Mouse (Mus musculus) heart, adult 9 months (tissue): ENCODE measurements around the gene Ptprcap.
A peak's percentile ranks its signal among the peaks of the same experiment; 100 is the strongest.

ENCODE experiments used
- DNase-seq, 2 experiments: peaks; one replicate each; pipeline ENCODE4 v3.0.0; 2022; ENCODE audit warnings: low spot score in 2 of 2

The Ptprcap gene

DNA sequence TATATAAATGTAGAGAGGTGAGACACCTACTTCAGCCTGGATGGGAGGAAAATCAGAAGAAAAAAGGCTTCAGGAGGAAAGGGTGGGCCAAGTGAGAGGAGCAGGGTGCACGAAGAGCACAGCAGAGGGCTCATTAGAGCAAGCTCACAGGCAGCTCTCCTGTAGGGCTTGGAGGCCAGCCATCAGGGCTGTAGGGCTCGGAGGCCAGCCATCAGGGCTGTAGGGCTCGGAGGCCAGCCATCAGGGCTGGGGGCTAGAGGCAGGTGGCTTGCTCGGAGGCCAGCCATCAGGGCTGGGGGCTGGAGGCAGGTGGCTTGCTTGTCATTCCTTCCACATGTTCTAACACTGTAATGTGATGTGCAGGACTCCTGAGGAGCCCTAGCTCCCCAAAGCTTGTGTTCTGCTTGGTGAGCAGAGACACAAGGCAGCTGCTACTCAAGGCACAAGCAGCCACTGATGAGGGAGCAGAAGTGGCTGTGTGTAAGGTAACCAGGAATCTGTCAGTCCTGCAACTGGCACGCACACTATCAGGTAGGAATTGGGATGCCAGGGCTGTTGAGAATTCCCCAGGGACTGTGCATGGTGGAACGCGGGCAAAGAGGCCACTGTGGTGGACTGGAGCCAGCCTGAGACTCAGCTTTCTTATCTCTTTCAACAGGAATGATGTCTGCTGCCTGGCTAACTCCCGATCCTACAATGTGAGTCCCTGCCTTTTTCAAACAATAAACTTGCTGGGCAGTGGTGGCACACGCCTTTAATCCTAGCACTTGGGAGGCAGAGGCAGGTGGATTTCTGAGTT lies 13.5 kb downstream of the Ptprcap start:
- no peak for DNase-seq

DNA sequence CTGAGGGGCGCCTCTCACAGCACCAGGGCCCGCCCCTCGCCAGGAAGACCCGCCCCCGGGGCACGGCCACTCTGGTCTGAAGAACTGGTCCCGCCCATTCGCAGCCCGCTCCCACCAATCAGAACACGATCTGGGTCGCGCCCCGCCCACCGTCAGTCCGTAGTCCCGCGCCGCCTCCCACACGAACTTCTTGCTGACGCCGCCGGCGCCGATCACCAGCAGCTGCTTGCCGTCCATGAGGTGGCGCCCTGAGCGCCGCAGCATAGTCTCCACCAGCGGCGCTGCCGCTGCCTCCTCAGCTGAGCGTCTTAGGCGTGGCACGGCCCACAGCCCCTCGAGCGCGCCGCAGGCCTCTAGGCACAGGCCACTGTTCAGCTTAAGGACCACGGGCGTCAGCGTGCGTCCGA lies 16.0 kb downstream of the Ptprcap start:
- peak; percentile 98 to 99 for DNase-seq

- no peak for DNase-seq
Observed at GRCm38 (mm10) chr19:4169810-4170209, 16.4 kb downstream of the Ptprcap start.

GRCm38 (mm10) chr19:4170723-4171392 lies 17.5 kb downstream of the Ptprcap start:
- no peak for DNase-seq

DNA sequence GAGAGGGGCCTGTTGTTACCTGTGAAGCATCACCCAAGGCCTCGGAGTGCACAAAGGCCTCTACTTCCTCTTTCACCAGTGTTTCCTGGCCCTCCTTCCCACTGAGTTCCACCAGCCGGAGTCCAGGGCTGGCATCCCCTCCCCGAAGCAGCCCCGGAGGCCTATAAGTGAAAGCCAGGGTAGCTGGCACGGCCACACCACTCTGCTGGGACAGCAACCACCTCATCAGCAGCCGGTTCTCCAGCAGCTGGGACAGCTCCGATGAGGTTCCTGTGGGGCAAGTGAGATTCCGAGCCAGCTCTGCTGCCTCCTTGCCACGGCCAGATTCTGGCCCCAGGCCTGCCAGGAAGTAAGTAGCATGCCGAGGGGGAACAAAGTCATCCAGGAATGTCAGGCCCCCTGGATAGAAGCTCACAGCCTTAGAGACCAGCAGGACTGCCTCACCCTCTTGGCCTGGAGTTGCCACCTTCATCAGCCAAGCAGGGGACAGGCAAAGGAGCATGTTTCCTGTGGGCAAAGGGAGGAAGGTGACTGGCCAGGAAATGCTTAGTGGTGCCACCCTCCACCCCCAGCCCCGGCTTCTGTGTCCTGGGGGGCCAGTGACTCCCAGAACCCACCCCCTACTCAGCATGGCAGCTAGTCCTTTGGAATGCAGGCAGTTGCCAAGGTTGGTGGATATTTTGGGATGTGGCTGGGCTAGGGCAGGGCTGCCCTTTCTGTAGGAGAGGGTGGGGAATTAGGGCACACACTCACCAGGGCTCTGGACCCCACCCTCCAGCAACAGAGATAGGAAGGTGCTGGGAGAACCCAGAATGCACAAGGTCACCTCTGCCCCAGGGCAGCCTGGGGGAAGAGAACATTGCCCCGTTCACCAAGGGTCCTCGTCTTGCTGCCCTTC lies 18.2 kb downstream of the Ptprcap start:
- DNase-seq, result peak; percentile 65 to 69

DNA sequence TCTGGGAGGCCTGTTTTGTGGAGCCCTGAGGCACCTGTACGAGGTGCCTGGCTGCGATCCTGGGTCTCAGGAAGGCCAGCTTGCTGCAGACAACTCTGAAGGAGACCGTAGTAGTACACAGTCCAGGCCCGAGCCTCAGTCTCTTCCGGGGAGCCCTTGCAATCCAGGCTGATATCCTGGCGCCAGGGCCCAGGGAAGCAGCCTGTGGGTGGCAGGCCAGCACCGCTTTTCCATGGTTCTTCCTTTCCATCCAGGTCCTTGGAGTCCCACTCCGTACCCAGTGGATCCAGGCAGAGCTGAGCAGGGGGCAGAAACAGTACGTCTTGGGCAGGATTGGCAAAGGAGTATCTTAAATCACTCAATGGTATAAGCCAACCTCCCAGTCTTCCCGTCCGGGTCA lies 19.5 kb downstream of the Ptprcap start:
- no peak for DNase-seq

GRCm38 (mm10) chr19:4175368-4175947 lies 22.1 kb downstream of the Ptprcap start, which contains the start of gene Carns1:
TSS of gene Carns1 (minus strand) at chr19:4175479.
- peak in 1 of 2 experiments; percentile 58 for DNase-seq

DNA sequence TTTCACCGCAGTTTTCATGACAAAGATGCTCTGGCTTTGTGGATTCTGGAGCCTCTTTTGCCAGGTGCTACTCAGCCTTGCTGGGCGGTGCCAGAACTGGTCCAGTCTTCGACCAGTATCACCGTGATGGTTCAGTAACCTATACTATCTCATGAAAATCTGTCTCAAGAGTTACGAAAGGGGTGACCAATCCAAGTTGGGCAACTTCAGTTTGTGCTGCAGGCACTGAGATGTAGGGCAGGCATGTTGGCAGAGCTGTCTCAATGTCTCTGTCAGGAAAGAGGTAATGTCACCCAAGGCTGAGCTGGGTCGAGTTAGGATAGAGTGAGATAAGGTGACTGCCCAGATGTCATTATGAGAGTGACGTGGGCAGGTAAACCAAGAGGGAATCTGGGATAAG lies 27.0 kb downstream of the Ptprcap start:
- DNase-seq, result no peak

DNA sequence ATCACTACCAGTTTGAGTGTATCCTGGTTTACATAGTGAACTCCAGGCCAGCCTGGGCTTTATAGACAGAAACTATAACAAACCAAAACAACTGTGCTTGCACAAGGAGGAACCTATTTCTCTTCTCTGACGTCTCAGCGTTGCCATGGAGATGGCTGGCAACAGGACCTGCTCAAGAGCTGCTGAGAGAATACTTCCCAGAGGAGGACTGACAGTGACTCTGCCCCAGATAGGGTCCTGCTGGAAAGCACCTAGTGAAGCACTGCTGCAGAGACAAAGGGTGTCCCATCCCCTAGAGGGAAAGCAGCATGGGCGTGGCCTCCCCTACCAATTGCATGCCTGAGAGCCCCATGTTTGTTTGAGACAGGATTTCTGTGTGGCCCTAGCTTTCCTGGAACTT lies 28.5 kb downstream of the Ptprcap start:
- DNase-seq, result no peak

DNA sequence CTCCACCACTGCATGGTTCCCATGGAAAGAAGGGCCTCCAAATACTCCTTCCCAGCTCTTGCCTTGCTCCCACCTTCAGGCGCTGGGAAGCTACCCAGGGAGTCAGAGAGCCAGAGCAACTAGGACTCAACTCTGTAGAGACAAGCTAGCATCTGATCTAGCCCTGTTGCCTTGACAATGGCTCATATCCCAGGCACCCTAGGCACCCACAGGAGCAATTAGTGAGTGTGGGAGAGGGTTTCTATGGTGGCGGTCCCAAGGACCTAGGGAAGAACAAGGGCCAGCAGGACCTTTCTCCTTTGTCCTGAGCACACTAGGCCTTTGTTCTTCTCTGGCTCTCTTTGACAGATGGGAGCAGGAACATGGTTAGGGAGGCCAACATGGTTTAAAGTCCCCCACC lies 30.3 kb downstream of the Ptprcap start:
- no peak for DNase-seq

- DNase-seq, result no peak
Observed at GRCm38 (mm10) chr19:4184976-4185975, 31.9 kb downstream of the Ptprcap start.

- no peak for DNase-seq
Observed at GRCm38 (mm10) chr19:4187303-4187702, 33.9 kb downstream of the Ptprcap start.

- DNase-seq, result no peak
Observed at GRCm38 (mm10) chr19:4189051-4189620, 35.7 kb downstream of the Ptprcap start.

DNA sequence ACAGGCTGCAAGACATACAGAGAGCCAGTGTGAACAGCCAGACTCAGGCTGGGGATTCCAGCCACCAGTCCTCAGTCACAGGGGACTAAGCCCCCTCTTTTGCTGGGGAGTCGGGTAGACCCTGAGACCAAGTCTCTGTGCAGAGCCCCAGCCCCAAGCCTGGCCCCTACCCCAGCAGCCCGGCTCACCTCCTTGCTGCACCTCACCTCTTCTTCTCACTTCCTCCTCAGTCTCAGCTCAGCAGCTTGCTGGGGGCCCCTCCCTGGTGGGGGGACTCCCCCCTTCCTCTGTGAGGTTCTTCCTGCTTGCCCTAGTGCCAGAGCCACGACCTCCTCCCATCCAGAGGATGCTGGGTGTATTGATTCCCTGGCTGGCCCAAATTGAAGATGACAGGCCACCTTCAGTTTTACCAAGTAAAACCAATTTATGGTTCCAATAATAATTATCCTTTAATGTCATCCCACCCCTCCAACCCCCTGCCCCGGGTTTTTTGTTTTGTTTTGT lies 37.5 kb downstream of the Ptprcap start, which contains the start of gene Tbc1d10c:
Tbc1d10c (minus strand) TSS at position 454 of the 504 bp plus-strand sequence.
- DNase-seq, result no peak

GRCm38 (mm10) chr19:4191528-4192250 lies 38.3 kb downstream of the Ptprcap start, which contains the start of gene Ppp1ca:
TSS of gene Ppp1ca (plus strand) at chr19:4192065.
- peak; percentile 90 to 93 for DNase-seq

DNA sequence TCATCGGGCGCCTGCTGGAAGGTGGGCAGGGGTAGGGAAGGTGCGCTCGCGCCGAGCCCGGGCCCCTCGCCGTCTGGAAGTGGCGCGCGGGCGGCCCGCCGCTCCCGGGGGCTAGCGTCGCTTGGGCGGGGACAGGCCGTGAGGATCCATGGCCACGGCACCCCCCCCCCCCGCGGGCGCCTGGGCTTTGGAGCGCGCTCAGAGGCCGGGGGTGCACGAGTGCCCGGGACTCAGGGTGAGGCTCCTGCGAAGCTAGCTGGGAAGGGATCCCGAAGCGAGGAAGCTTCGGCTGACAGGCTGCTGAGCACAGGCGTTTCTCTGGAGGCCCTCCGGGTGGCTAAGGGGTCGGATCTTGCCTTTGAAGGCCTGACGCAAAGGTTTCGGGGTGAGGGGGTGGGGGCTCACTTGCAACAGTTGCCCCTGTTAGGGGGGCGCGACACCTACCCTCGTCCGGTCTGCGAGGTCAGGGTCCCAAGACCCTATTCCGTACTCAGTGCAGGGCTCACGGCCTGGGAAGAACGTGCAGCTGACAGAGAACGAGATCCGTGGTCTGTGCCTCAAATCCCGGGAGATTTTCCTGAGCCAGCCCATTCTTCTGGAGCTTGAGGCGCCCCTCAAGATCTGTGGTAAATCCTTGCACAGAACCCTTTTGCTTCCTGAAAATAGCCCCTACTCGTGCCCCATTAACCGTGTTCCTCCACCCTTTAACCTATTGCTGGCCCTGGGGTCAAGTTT lies 39.0 kb downstream of the Ptprcap start:
- DNase-seq, result no peak

- DNase-seq, result no peak
Observed at GRCm38 (mm10) chr19:4193129-4193528, 39.7 kb downstream of the Ptprcap start.

DNA sequence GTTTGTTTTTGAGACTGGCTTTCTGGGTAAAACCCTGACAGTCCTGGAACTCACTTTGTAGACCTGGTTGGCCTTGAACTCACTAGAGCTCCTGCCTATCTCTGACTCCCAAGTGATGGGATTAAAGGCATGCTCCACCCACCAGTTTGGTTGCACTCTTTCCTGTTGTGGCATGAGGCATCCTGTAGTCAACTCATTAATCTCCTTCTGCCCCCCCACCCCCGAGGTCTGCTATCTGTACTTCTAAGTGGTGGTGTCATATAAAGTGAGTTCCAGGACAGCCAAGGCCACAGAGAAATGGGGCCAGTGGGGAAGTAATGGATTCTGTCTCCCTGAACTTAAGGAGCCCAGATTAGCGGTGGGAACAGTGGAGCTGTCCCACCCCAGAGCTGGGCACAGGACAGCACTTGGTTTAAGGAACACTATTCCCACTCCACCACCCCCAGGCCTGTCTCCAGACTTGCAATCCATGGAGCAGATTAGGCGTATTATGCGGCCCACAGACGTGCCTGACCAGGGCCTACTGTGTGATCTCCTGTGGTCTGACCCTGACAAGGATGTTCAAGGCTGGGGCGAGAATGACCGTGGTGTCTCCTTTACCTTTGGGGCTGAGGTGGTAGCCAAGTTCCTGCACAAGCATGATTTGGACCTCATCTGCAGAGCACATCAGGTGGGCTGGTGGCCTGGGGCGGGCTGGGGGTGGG lies 40.8 kb downstream of the Ptprcap start:
- DNase-seq, result no peak
